ENCODE assay signal across 8 mouse cellular contexts in the genomic region with DNA sequence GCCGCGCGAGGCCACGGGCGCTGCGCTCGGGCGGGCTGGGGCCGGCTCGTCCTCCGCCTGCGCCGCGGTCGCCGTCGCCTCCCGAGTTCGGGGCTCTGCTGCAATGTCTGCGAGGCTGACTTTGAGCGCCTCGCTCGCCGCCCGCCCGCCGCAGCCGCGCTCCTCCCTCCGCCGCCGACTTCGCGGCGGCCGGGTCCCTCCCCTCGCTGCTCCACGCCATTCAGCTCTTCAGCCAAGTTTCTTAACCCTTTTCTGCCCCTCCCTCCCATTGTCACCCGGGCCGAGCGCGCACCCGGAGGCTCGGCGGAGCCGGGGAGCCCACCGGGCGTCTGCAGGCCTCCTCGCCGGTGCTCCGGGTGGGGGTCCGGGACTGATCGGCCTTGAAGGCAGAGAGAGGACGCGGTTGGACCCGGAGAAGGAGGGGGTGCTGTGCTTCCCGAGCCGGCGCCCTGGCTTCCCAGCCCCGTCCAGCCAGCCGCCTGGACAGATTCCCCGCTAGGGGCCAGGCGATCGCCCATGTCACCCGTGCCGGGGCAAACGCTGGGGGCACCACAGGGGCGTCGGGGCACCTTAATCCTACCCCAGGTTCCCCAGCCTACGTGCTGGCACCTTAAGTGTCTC. TPM values are rescaled to one million over a fixed set of nuclear protein-coding genes. Genes with fewer than 3 reads are reported as not detected.
A peak's percentile ranks its signal among the peaks of the same experiment; 100 is the strongest.
DNase-seq lines count a peak whose midpoint lies in the region; ATAC-seq lines count a peak whose summit lies in the region.

No protein-coding gene starts in this region.

- ATAC-seq in inflammation-experienced regulatory T-cells, adult 6 months: peak; percentile 80

- peak; percentile 90 for DNase-seq in adipocyte (ENCODE audit: low spot score)
- DNase-seq in embryo, embryonic 10 days (ENCODE audit: low spot score): peak; percentile 90
- peak; percentile 85 for DNase-seq in gastrocnemius, postnatal 10 days
- DNase-seq in left cerebral cortex, postnatal 25 days (ENCODE audit: low spot score in 2 of 2): peak; percentile 87 to 88
- peak; percentile 93 for DNase-seq in mesoderm, embryonic 11.5 days (ENCODE audit: low read depth, low spot score)
- peak; percentile 84 for DNase-seq in right cerebral cortex, postnatal 25 days
- DNase-seq in urinary bladder, postnatal 36 days (ENCODE audit: low spot score in 2 of 2): peak; percentile 83 to 84

- intact Hi-C loops in left cerebral cortex, postnatal 25 days (cut with DNase I): loop anchor here (2.0 to 10.0 kb wide), 8 partner anchors 59 to 606 kb away; partner anchors contain the start of gene Hspa13

RNA-seq across cellular contexts. Expression of gene Nrip1, which starts 0.6 kb away (rescaled TPM):
- total RNA-seq in gastrocnemius, postnatal 10 days (2021): 10 to 100 TPM; 37.3 to 41.4 TPM
- polyA plus RNA-seq in inflammation-experienced regulatory T-cells, adult 6 months (2017; shearing (Covaris generic)): 10 to 100 TPM; 26.2 to 66.5 (median 54.1) TPM
- 10 to 100 TPM; 49.7 to 60.8 TPM for total RNA-seq in left cerebral cortex, postnatal 25 days (2021)

Comparison
In these comparisons a context has a peak if more than half of its experiments do, and no peak if none do; other contexts are left out.
1. Peak in every context shown above with its lines: DNase-seq and ATAC-seq.